Mouse (Mus musculus) intestine, embryonic 16.5 days (tissue): ENCODE results near the gene Sox5. TPM values are rescaled to one million over a fixed set of nuclear protein-coding genes. Genes with fewer than 3 reads are reported as not detected.

Experiments
- ATAC-seq: fragments of 200-750 bp; cut with Nextera tagmentation; 2 replicates; pipeline ENCODE4 v1.8.0; 2017; ENCODE audit warnings: moderate TSS enrichment, moderate library complexity
- H3K27ac ChIP-seq: fragments of 300-500 bp; sonication (generic); 2 replicates; pipeline ENCODE4 v1.5.1; 2014; ENCODE audit warnings: mild to moderate bottlenecking, low read length
- H3K27me3 ChIP-seq: fragments of 300-500 bp; sonication (generic); replicated peaks from 2 replicates; pipeline ENCODE4 v1.6.1; 2014; ENCODE audit warnings: low read length, control low read depth, mixed read lengths; ENCODE audit not compliant: control insufficient read depth, insufficient read depth
- H3K36me3 ChIP-seq: fragments of 300-500 bp; sonication (generic); 2 replicates; pipeline ENCODE4 v1.6.1; 2014; ENCODE audit warnings: low read length, control low read depth; ENCODE audit not compliant: control insufficient read depth, insufficient read depth
- H3K4me1 ChIP-seq: fragments of 300-500 bp; sonication (generic); 2 replicates; pipeline ENCODE4 v1.6.1; 2014; ENCODE audit warnings: low read length, control low read depth, mixed read lengths; ENCODE audit not compliant: control insufficient read depth, insufficient read depth
- H3K4me2 ChIP-seq: fragments of 300-500 bp; sonication (generic); 2 replicates; pipeline ENCODE4 v1.6.1; 2014; ENCODE audit warnings: low read depth, low read length, control low read depth
- H3K4me3 ChIP-seq: fragments of 300-500 bp; sonication (generic); 2 replicates; pipeline ENCODE4 v1.5.1; 2014; ENCODE audit warnings: mild to moderate bottlenecking, low read length
- H3K9ac ChIP-seq: fragments of 300-500 bp; sonication (generic); 2 replicates; pipeline ENCODE4 v1.6.1; 2014; ENCODE audit warnings: low read depth, low read length
- H3K9me3 ChIP-seq: fragments of 300-500 bp; sonication (generic); 2 replicates; pipeline ENCODE4 v1.6.1; 2016; ENCODE audit warnings: low read length, control low read depth; ENCODE audit not compliant: control insufficient read depth
- WGBS: fragments of 180-500 bp; shearing (Covaris S2); extraction: QIAGEN DNeasy Blood & Tissue Kit; methylation state at CpG from one replicate; pipeline ENCODE4 v1.1.7; 2014; 5-methylcytosine and 5-hydroxymethylcytosine counted together
- polyA plus RNA-seq: library from polyadenylated mRNA; unstranded; fragments of >200 nt; fragmentation: Nextera tagmentation; extraction: Ambion mirVana; gene quantifications from 2 replicates; pipeline ENCODE4 v1.2.1, GENCODE M21; 2015

Gene Sox5
- polyA plus RNA-seq, 1 experiment from 2014 or later = 14.3 TPM

- H3K36me3 ChIP-seq = no peaks in the 10 kb centered on the region
- WGBS = 71% methylated on average over 7 of the region's 7 CpGs
- H3K27ac ChIP-seq = no peak overlapping the region
- no peaks in the 10 kb centered on the region for H3K27me3 ChIP-seq
- ATAC-seq = no peak
- no peak overlapping the region for H3K9ac ChIP-seq
- no peak overlapping the region for H3K4me2 ChIP-seq
- H3K4me3 ChIP-seq = no peak overlapping the region
- no peaks in the 10 kb centered on the region for H3K4me1 ChIP-seq
- H3K9me3 ChIP-seq = no peaks in the 10 kb centered on the region
Measured at GRCm38 (mm10) chr6:144252191-144252718, 529.5 kb downstream of the Sox5 start.

- no peak for ATAC-seq
- Histone ChIP-seq H3K36me3 (no peaks in the 10 kb centered on the region), H3K4me1 (no peaks in the 10 kb centered on the region), H3K27ac (no peak overlapping the region), H3K9me3 (no peaks in the 10 kb centered on the region), H3K4me3 (no peak overlapping the region), H3K4me2 (no peak overlapping the region), H3K27me3 (no peaks in the 10 kb centered on the region), H3K9ac (no peak overlapping the region)
- WGBS = 57% methylated on average over 18 of the region's 18 CpGs
Measured at GRCm38 (mm10) chr6:144251222-144252170, 530.3 kb downstream of the Sox5 start.

GRCm38 (mm10) chr6:144250625-144251181 is 531.1 kb downstream of the Sox5 start:
- H3K4me1 ChIP-seq = no peaks in the 10 kb centered on the region
- no peak for ATAC-seq
- H3K27ac ChIP-seq = no peak overlapping the region
- H3K27me3 ChIP-seq = no peaks in the 10 kb centered on the region
- WGBS = 54% methylated on average over 6 of the region's 6 CpGs
- H3K9ac ChIP-seq = no peak overlapping the region
- no peak overlapping the region for H3K4me2 ChIP-seq
- H3K9me3 ChIP-seq = no peaks in the 10 kb centered on the region
- no peak overlapping the region for H3K4me3 ChIP-seq
- H3K36me3 ChIP-seq = no peaks in the 10 kb centered on the region

GRCm38 (mm10) chr6:144236581-144236980 is 545.2 kb downstream of the Sox5 start:
- no peaks in the 10 kb centered on the region for H3K27me3 ChIP-seq
- ATAC-seq = no peak
- no peak overlapping the region for H3K4me3 ChIP-seq
- 69% methylated on average over 11 of the region's 11 CpGs for WGBS
- no peaks in the 10 kb centered on the region for H3K4me1 ChIP-seq
- H3K4me2 ChIP-seq = no peak overlapping the region
- H3K36me3 ChIP-seq = no peaks in the 10 kb centered on the region
- no peak overlapping the region for H3K27ac ChIP-seq
- no peak overlapping the region for H3K9ac ChIP-seq
- H3K9me3 ChIP-seq = no peaks in the 10 kb centered on the region

- no peak overlapping the region for H3K9ac ChIP-seq
- no peak for ATAC-seq
- H3K36me3 ChIP-seq = no peaks in the 10 kb centered on the region
- no peak overlapping the region for H3K4me3 ChIP-seq
- no peak overlapping the region for H3K4me2 ChIP-seq
- no peaks in the 10 kb centered on the region for H3K27me3 ChIP-seq
- H3K27ac ChIP-seq = no peak overlapping the region
- no peaks in the 10 kb centered on the region for H3K4me1 ChIP-seq
- 52% methylated on average over 8 of the region's 8 CpGs for WGBS
- H3K9me3 ChIP-seq = no peaks in the 10 kb centered on the region
Measured at GRCm38 (mm10) chr6:144203970-144204369, 577.8 kb downstream of the Sox5 start.

GRCm38 (mm10) chr6:144203013-144203412 is 578.8 kb downstream of the Sox5 start:
- H3K9ac ChIP-seq = no peak overlapping the region
- ATAC-seq = no peak
- no peaks in the 10 kb centered on the region for H3K9me3 ChIP-seq
- 53% methylated on average over 12 of the region's 12 CpGs for WGBS
- H3K27me3 ChIP-seq = no peaks in the 10 kb centered on the region
- no peak overlapping the region for H3K27ac ChIP-seq
- H3K4me3 ChIP-seq = no peak overlapping the region
- no peaks in the 10 kb centered on the region for H3K36me3 ChIP-seq
- peak overlapping the region; percentile 14; the same call in 1 of the 2 replicates for H3K4me2 ChIP-seq
- H3K4me1 ChIP-seq = no peaks in the 10 kb centered on the region

- Histone ChIP-seq H3K9me3 (no peaks in the 10 kb centered on the region), H3K36me3 (no peaks in the 10 kb centered on the region), H3K4me2 (no peak overlapping the region), H3K4me1 (no peaks in the 10 kb centered on the region), H3K27me3 (no peaks in the 10 kb centered on the region), H3K27ac (no peak overlapping the region), H3K9ac (no peak overlapping the region), H3K4me3 (no peak overlapping the region)
- ATAC-seq = no peak
- WGBS = 85% methylated on average over 5 of the region's 5 CpGs
Measured at GRCm38 (mm10) chr6:144201402-144202040, 580.3 kb downstream of the Sox5 start.

- H3K4me2 ChIP-seq = no peak overlapping the region
- no peaks in the 10 kb centered on the region for H3K27me3 ChIP-seq
- no peak overlapping the region for H3K27ac ChIP-seq
- no peaks in the 10 kb centered on the region for H3K9me3 ChIP-seq
- 79% methylated on average over 16 of the region's 16 CpGs for WGBS
- no peak for ATAC-seq
- no peak overlapping the region for H3K9ac ChIP-seq
- no peak overlapping the region for H3K4me3 ChIP-seq
- no peaks in the 10 kb centered on the region for H3K4me1 ChIP-seq
- H3K36me3 ChIP-seq = no peaks in the 10 kb centered on the region
Measured at GRCm38 (mm10) chr6:144197209-144198119, 584.3 kb downstream of the Sox5 start.
